Mouse (Mus musculus): ENCODE data around the gene Hmgb1.
A peak's percentile ranks its signal among the peaks of the same experiment; 100 is the strongest.

Hmgb1 gene

DNA sequence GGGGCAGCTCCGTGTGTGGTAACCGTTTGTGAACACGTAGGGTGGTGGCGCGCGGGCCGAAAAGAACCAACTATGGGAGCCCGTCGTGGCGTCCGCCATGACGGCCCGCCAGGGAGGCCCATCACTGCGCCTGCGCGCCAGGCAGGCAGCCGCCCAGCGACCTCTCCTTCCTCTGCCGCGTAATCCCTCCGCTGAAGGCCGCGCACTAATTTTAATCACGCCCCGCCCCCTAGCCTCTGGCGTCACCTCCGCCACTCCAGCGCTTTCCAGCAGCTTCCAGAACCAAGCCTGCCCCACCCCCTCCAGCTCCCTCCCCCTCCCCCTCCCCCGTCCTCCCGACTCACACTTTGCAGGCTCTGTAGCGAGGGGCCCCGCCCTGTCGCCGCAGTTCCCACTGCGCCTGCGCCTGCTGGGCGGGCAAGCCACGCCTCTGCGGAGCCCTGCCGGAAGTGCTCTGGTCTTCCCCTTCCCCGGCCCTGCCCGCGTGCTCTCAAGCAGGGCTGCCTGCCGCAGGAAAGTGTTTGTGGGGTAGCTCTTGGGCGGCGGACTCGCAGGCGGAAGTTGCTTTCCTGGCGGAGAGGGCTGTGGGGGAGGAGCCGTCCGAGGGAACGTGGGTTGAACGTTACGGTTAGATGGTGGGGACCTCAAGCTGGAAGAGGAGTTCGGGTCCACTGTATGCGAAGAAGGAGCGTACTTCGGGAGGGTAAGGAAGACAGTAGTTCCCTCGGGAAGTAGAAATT lies at the start of gene Hmgb1, which contains the start of gene Uspl1:
Gene Hmgb1 (minus strand): TSS at position 386 of the 740 bp plus-strand sequence.
Gene Uspl1 (plus strand): TSS at position 247 of the 740 bp plus-strand sequence.
- DNase-seq (ENCODE audit: low read depth, low spot score) = peak; percentile 99

DNA sequence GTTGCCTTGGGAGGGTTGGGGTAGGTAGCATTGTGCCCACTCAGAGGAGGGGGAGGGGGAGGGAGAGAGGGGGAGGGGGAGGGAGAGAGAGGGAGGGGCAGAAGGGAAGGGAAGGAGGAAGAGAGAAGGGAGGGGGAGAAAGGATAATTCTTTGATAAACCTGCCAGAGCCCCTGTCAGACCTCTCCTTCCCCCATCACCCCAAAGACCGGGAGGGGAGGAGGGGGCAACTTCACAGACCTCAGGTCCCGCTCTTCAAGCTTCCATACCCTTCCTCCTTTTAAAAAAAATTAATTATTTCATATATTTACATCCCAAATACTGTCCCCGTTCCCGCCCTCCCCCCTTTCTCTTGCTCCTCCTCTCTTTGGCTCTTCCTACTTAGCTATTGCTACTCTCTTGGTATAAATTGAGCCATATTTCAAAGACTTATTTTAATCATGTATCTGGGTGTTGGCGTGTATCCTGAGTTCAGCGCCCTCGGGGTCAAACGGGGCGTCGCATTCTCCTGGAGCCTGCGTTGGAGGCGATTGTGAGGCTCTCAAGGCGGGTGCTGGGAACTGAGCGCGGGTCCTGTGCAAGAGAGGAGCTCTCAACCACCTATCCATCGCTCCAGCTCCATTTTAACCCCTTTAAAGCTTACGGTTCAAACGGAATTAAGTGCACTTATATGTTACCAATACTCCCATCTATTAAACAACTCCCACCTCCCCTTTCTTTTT lies 45.5 kb upstream of the Hmgb1 start:
- no peak for DNase-seq (ENCODE audit: low read depth, low spot score)

DNA sequence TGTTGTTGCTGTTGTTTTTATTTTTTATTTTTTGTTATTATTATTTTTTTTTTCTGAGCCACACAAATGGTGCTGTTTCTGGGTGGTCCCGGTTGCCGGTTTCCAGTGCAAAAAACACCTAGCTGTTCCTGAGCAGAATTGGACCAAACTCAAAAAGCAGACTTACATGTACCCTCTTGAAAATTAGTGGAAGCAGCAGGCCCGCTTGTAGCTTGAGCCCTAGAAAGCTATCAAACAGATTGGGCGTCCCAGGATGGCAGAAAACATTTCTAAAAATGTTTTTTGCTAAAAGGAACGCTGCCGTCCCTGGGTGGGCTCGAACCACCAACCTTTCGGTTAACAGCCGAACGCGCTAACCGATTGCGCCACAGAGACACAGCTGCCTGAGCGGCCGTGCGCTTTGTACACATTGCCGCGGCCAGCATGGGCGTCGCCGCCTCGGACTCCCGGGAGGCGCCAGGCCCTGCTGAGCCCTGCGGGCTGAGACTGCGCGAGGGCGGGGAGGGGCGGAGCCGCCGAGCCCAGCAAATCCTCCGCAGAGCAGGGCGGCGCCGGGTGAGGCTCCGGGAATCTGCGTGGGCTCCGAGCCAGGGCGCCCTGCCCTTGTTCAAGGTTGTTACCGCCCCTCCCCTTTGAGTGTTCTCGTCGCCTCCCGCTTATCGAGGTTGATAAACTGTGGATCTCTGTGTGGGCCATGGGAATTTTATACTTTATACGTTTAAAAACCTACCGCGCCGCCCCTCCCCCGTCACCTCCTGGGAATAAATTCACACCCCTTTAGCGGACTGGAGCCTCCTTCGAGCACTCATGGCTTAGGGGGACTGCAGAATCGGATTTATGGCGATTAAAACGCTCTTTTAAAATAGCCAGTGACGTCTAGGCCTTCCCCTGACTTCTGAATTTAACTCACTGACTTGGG lies 44.7 kb upstream of the Hmgb1 start:
- DNase-seq (ENCODE audit: low read depth, low spot score) = peak; percentile 94

DNA sequence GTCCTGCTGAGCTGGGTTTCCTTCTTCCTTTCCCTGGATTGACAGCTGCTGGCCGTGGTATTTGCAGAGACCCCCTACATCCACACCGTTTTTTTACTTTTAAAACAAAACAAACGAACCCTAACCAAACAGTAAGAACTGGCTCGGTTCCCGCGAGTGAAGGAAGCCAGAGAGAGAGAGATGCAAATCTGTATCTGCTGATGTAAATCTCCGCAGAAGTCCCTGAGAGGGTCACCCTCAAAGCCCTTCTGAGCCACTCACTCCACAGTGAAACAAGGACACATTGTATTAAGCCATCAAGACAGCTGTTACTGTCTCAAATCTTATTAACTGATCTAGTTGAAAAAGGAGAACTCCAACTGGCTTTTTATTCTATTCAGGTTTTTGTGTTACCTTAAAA lies 40.4 kb upstream of the Hmgb1 start:
- DNase-seq (ENCODE audit: low read depth, low spot score) = no peak

DNA sequence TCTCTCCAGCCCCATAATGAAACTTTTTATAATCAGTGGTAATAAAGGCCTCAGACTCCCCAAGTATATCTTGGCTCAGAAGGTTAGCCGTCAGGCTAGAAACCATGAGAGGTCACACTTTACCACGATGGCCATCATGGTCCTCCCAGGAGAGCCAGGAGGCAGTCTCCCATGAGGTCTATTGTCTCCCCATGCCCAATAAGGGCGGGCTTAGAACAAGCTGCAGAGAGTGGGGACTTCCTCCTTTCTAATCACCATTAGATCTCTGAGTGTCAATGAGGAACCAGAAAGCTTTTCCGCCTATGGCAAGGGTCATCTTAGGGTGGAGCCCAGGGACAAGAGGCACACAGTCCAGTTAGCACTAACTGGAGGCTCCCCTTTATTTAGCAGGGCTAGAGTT lies 37.1 kb upstream of the Hmgb1 start:
- no peak for DNase-seq (ENCODE audit: low read depth, low spot score)

DNA sequence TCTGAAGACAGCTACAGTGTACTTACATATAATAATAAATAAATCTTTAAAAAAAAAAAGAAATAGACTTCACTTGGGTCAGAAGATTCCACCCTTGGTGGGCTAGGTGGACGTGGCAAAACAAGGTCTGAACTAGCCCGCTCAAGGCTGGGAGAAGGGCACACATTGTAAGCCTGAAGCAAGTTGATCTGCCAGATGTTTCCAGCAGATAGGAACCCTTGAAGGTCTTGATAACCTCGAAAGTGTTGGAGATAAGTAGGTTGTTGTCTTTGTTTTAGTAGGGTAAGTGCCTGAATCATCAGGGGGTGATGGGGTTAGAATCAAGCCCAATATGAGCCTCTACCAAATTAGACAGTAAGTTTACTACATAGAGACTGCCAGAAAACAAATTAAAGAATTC lies 35.2 kb upstream of the Hmgb1 start:
- no peak for DNase-seq (ENCODE audit: low read depth, low spot score)

DNA sequence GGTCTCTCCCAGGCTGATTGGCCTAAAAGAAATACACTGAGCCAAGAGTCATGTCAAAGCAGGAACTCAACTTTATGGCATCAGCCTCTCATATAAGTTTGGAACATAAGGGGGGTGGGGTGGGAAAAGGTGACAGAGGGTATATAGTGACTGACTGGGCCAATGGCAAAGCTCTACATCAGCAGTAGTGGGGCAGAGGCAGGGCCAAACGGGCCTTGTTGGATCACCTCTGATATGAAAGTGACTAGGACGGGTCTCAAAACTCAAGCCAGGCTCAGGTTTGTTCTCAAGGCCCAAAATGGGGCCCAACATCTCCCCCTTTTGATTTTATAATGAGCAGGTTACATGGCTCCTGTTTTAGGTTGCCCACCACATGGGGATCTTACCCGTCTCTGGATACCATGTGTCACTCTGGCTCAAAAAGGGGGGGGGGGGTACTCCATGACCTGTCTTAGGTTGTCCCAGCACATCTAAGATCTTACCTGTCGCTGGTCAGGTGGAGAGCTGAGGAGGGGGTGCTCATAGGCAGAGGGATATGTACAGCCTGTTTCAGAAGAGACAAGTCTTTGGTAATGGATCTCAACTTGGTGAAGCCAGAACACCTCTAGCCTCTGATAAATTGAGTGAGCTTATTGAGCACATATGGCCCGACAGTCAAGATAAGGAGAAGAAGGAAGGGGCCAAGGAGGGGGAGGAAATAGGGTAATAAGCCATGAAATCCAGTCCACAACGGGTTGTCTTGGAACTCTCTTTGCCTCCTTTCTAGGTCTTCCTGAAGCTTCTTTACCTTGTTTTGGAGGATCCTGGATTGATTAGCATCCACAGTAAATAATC lies 33.5 kb upstream of the Hmgb1 start:
- no peak for DNase-seq (ENCODE audit: low read depth, low spot score)

DNA sequence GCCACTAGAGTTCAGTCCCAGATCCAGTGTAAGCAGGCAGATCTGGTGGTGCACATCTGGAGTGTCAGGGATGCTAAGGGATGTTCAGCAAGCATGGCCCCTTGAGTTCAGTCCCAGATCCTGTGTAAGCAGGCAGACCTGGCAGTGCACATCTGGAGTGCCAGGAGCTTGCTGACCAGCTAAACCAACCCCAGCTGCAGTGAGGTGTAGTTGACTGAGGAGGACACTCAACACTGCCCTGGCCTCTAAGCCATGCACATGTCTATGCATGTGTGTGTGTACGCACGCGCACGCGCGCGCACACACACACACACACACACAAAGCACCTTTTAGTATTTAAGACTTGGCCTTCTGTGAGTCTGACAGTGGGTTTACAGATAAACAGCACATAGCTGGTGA lies 31.3 kb upstream of the Hmgb1 start:
- DNase-seq (ENCODE audit: low read depth, low spot score) = no peak

DNA sequence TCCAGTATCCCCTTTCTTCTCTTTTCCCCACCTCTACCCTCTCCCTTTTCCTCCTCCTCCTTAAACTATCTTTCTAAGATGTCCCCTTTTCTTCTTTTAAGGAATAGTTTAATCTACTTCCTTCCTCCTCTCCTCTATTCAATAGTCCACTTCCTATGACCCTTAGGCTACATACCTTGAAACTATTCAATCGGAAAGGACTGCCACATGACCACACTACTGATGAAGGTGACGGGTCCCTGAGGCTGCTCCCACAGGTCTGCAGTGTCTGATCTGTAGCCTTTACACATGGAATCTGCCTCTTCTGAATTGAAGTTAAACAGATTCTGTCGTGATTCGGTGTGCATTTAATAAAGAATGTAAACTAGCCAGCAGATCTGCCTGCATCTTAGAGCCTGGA lies 28.5 kb upstream of the Hmgb1 start:
- DNase-seq (ENCODE audit: low read depth, low spot score) = no peak

DNA sequence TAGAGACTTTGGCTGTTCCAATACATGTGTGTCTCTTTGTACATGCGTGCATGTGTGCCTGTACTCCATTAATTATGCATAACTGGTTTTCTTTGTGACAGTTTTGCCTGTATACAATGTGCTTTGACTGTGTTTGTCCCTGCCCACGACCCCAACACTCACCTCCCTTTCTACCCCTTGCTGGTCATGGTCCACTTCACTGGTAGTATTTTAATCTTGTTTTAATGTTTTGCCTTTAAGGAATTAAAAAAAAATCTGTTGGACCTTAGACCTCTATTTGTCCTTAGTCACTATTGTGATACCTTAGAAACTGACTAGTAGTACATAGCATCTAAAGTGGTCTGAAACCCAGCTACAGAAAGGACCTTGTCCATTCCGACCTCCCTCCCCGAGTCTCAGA lies 26.8 kb upstream of the Hmgb1 start:
- DNase-seq (ENCODE audit: low read depth, low spot score) = no peak

DNA sequence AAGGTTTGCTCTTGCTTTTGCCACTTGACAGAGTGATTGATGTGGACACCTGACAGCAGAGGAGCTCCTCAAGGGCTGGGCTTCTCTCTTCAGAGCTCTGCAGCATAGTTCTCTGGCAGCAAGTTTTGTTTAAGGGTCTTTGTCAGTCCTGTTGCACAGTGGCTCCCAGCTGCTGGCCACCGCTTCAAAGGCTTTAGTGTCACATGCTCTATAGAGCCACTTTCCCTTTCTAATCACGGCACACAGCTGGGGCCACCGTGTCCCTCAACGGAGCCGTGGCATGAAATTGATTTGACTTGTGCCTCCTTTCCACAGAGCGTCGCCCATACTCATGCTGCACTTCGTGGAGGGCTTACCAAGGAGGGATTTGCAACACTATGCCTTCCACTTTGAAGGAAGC lies 25.0 kb upstream of the Hmgb1 start:
- DNase-seq (ENCODE audit: low read depth, low spot score) = no peak

DNA sequence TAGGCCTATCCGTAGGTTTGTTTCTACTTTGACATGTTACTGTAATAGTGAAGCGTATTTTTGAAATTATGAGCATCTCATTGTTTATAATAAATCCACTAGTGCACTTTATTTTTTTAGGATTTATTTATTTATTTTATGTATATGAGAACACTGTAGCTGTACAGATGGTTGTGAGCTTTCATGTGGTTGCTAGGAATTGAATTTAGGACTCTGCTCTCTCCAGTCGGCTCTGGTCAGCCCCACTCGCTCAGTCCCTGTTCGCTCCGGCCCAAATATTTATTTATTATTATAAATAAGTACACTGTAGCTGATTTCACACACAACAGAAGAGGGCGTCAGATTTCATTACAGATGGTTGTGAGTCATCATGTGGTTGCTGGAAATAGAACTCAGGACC lies 24.5 kb upstream of the Hmgb1 start:
- no peak for DNase-seq (ENCODE audit: low read depth, low spot score)

DNA sequence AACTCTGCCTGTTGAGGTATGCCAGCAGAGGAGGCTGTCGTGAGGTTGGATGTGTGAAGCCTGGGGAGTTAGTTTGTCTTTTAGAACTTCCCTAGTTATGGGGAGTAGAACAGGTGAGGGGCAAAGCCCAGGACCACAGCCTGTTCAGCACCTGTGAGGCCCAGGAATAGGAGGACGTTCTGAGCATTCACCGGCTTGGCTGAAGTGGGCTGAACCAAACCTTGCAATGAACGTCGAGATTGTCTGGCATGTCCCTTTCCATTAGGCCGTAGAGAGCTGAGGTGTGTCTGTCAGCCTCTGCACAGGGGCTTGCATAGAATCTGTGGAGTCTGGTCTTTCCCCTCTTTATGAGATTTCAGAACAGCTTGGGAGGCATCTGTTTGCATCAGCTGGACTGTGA lies 23.4 kb upstream of the Hmgb1 start:
- DNase-seq (ENCODE audit: low read depth, low spot score) = no peak

DNA sequence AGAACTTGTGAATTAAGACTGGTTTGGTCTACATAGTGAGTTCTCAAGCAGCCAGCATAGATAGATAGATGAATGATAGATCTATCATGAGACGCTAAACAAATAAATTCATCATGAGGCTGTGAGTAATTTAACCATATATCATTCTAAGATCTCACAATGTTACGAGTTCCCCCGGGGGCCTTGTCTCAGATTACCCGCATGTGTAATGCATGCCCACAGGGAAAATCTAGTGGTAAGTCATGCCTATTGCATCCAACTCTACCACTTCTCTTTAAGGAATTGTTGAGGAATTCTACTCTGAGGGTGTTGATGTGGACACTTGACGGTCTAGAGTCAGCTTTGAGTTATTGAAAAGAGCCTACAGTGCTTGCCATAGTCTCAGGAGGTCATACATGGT lies 22.0 kb upstream of the Hmgb1 start:
- DNase-seq (ENCODE audit: low read depth, low spot score) = no peak

DNA sequence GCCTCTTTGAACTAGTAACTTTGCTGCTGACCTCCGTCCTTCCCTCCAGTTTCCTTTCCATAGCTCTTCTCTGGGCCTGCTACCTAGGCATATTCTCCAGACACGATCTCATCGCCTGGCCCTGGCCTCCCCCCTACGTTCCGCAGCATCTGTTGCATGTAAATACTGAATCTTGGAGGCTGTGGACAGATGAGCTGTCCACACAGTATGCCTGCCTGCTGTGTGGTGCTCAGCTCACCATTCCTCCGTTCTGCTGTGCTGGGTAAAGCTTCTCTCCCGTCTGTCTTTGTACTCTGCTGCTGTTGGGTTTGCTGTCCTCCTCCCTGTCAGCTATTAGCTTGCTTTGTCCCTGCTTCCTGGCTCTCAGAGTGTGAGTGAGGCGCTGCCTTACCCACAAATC lies 21.0 kb upstream of the Hmgb1 start:
- DNase-seq (ENCODE audit: low read depth, low spot score) = no peak

DNA sequence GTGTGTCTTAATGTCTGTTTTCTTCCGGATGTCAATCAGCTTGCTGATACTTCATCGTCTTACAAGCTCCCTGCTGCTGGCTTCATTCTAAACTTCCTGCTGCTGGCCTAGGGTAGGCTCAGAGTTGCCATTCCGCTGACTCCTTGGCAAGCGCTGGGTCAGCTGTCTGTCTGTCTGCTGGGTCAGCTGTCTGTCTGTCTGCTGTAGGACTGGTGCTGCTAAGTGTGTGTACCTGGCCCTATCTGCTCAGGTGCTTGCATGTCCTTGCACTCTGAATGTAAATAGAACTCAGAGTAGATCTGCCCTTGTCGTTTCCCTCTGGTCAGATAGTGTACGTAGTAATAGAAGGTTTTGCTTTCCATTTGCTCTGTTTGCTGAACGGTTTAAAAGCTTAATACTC lies 20.5 kb upstream of the Hmgb1 start:
- DNase-seq (ENCODE audit: low read depth, low spot score) = no peak

DNA sequence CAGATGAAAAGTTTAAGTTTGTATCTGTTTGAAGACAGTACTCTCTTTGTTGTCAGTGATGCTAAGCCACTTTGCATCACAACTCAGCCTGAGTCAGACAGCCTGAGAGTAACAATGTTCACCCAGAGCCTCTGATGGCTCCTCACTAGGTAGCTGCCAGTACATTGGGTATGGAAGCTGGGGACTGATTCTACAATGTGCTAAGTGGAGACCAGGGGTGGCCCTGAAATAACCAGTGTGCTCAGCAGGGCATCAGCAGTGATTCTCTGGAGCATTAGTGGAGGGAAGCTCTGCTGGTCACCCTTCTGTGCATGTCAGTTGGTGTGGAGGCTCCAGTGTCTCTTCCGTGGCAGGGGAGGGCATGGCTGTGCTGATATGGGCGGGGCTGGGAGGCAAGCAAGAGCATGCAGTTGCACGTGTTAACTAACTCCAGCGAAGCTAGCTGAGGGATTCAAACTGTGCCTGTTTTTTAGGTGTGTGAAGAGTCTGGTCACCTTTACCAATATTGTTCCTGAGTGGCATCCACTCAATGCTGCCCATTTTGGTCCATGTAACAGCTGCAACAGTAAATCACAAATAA lies 19.6 kb upstream of the Hmgb1 start:
- no peak for DNase-seq (ENCODE audit: low read depth, low spot score)

DNA sequence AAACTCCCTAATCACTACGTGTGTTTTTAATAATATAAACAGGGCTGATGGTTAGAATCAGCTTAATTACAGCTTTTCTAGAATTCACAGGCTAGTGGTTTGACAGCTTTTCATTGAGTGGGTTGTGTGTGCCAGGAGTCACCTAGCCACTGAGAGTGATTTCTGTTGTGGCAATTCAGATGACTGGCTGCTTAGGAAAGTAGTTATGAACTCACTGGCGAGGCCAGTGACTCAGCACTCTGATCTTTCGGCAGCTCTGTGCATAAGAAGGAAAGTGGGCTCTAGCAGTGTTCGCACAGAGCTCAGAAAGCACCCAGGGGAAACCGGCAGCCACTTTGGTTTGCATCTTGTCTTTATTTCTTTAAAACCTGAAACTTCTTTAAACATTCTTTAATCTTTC lies 18.7 kb upstream of the Hmgb1 start:
- DNase-seq (ENCODE audit: low read depth, low spot score) = no peak

DNA sequence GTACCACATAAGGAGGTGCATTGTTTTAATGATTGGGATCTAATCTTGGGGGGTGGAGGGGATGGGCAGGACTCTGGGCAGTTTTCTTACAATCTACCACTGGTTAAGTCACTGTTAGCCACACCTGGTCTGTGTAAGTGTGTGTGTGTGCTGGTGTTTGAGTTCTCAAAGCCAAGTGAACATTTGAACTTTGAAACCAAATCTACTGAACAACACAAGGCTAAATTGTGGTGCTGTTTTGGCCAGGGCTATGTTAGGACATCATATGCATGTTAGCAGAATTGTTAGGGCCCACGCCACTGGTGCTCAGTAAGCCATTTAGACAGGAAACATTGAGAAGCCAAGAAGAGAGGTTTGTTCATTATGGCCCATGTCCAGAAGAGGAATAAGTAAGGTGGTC lies 14.5 kb upstream of the Hmgb1 start:
- no peak for DNase-seq (ENCODE audit: low read depth, low spot score)

DNA sequence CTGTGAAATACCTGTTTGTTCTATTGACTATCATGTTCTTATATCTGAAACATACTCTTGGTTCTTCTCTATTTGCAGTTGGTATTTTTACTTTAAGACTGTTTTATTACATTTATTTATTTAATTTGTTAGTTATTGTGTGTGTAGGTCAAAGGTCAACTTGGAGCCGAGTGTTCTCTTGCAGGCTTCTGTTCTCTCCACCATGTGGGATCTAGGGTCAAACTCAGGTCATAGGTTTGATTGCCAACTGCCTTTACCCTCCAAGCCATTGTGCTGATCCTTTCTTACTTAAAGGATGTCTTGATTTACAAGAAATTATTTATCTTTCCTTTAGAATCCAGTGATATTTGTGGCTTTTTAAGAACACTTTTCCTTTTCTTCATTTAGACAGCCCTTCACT lies 12.3 kb upstream of the Hmgb1 start:
- no peak for DNase-seq (ENCODE audit: low read depth, low spot score)

DNA sequence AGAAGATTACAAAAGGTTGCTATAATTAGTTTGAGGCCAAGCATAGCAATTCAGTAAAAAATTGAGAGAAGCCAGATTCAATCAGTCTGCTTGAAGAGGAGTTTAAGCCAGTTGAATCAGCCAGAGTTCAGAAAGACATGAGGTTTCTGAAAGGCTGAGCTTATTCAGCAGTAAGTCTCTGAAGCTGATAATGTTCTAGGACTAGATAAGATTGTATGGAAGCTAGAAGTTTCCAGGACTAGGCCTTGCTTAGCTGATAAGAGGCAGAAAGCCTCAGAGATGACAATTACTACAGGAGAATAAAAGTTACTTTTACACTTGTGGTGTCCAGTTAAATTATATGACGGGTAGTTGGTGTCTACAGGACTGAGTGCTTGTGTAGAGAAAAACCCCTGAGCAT lies 5.9 kb upstream of the Hmgb1 start:
- DNase-seq (ENCODE audit: low read depth, low spot score) = no peak
